Mouse (Mus musculus) adrenal gland, adult 18-20 months (tissue): Measurements from ENCODE around the gene Gm3298. TPM values are rescaled to one million over a fixed set of nuclear protein-coding genes. Genes with fewer than 3 reads are reported as not detected.
"Not testable (repeated sequence)": the region's sequence is repeated elsewhere in the genome, so short reads cannot be mapped to it uniquely, and the experiment has no call there.

Experiments used
- DNase-seq, 2 experiments: peaks; one replicate each; pipeline ENCODE4 v3.0.0; 2021 to 2022; ENCODE audit warnings: low spot score in 2 of 2
- long read RNA-seq, 2 experiments: library from polyadenylated mRNA; stranded (forward); transcript quantifications; one replicate each; pipeline ENCODE4 v2.0.0; 2021
- total RNA-seq, 2 experiments: library from RNA; stranded (reverse); gene quantifications; 1 replicate in 1 of 2; 2 replicates in 1 of 2; pipeline ENCODE4 v1.2.3; 2021

Gm3298 gene
- total RNA-seq, result not detected
- long read RNA-seq, experiment 1, result 0 reads
- long read RNA-seq, experiment 2, result 0 reads

- DNase-seq, result not testable (repeated sequence)
These were observed at the start of gene Gm3298 for GRCm38 (mm10) chr14:5015591-5015990. Gm3298 (plus strand) TSS chr14:5015891.

- DNase-seq, result not testable (repeated sequence)
These were observed 32.1 kb upstream of the Gm3298 start, which contains the start of gene Gm8297 for GRCm38 (mm10) chr14:4983635-4984034. Gm8297 (plus strand) TSS chr14:4983935.

GRCm38 (mm10) chr14:5050329-5050728, 34.6 kb downstream of the Gm3298 start, which contains the start of gene 4930555G01Rik:
4930555G01Rik (plus strand) TSS chr14:5050629.
- not testable (repeated sequence) for DNase-seq

Other genes starting within 250 kb of the Gm3298 start
- not detected for gene Gm9602, start 239.6 kb upstream of the Gm3298 start, total RNA-seq
- gene Gm3269, start 177.8 kb upstream of the Gm3298 start, total RNA-seq, result not detected
- not detected for gene Gm3264, start 160.3 kb upstream of the Gm3298 start, total RNA-seq
- not detected for gene Gm3278, start 123.5 kb upstream of the Gm3298 start, total RNA-seq
- gene Gm8297, start 32.0 kb upstream of the Gm3298 start, total RNA-seq, result not detected
- gene 4930555G01Rik, start 34.7 kb downstream of the Gm3298 start, total RNA-seq, result not detected
- gene Gm8281, start 55.1 kb downstream of the Gm3298 start, total RNA-seq, result not detected
- not detected for gene Gm8279, start 115.6 kb downstream of the Gm3298 start, total RNA-seq
- gene Gm3317, start 148.6 kb downstream of the Gm3298 start, total RNA-seq, result not detected
- not detected for gene Gm8271, start 169.9 kb downstream of the Gm3298 start, total RNA-seq
- gene Gm3526, start 244.7 kb downstream of the Gm3298 start, total RNA-seq, result not detected